Mouse (Mus musculus) intestine, postnatal 0 days (tissue): ENCODE measurements around the gene Pde1a. TPM values are rescaled to one million over a fixed set of nuclear protein-coding genes. Genes with fewer than 3 reads are reported as not detected.
A peak's percentile ranks its signal among the peaks of the same experiment; 100 is the strongest.

Experiments used
- ATAC-seq: fragments of 200-750 bp; cut with Nextera tagmentation; 2 replicates; pipeline ENCODE4 v1.8.0; 2017; ENCODE audit warnings: mild to moderate bottlenecking, moderate TSS enrichment, moderate library complexity
- H3K27ac ChIP-seq: fragments of 300-500 bp; sonication (generic); 2 replicates; pipeline ENCODE4 v1.5.1; 2014; ENCODE audit warnings: mild to moderate bottlenecking, low read depth, low read length, moderate library complexity
- H3K27me3 ChIP-seq: fragments of 300-500 bp; sonication (generic); replicated peaks from 2 replicates; pipeline ENCODE4 v1.6.1; 2014; ENCODE audit warnings: low read length, mixed read lengths; ENCODE audit not compliant: control insufficient read depth, insufficient read depth
- H3K36me3 ChIP-seq: fragments of 300-500 bp; sonication (generic); 2 replicates; pipeline ENCODE4 v1.6.1; 2014; ENCODE audit warnings: mild to moderate bottlenecking, moderate library complexity; ENCODE audit not compliant: control insufficient read depth, insufficient read depth
- H3K4me1 ChIP-seq: fragments of 300-500 bp; sonication (generic); replicated peaks from 2 replicates; pipeline ENCODE4 v1.6.1; 2014; ENCODE audit warnings: antibody characterized with exemption, low read length, mixed read lengths; ENCODE audit not compliant: control insufficient read depth, insufficient read depth
- H3K4me2 ChIP-seq: fragments of 300-500 bp; sonication (generic); replicated peaks from 2 replicates; pipeline ENCODE4 v1.6.1; 2014; ENCODE audit warnings: low read depth, mild to moderate bottlenecking, moderate library complexity
- H3K4me3 ChIP-seq: fragments of 300-500 bp; sonication (generic); 2 replicates; pipeline ENCODE4 v1.5.1; 2014; ENCODE audit warnings: low read depth, low read length
- H3K9ac ChIP-seq: fragments of 300-500 bp; sonication (generic); 2 replicates; pipeline ENCODE4 v1.6.1; 2014; ENCODE audit warnings: mild to moderate bottlenecking, low read depth, low read length
- H3K9me3 ChIP-seq: fragments of 300-500 bp; sonication (generic); 2 replicates; pipeline ENCODE4 v1.6.1; 2016; ENCODE audit warnings: mixed run types; ENCODE audit not compliant: control insufficient read depth
- CTCF ChIP-seq: sonication (generic); IDR thresholded peaks from 2 replicates; pipeline ENCODE4 v1.5.1; 2016; ENCODE audit warnings: low read depth, mild to moderate bottlenecking, control low read depth, antibody characterized with exemption, moderate library complexity
- WGBS: fragments of 180-500 bp; shearing (Covaris S2); extraction: QIAGEN DNeasy Blood & Tissue Kit; methylation state at CpG from one replicate; pipeline ENCODE4 v1.1.7; 2014; 5-methylcytosine and 5-hydroxymethylcytosine counted together
- polyA plus RNA-seq: library from polyadenylated mRNA; unstranded; fragments of >200 nt; fragmentation: Nextera tagmentation; extraction: Ambion mirVana; gene quantifications from 2 replicates; pipeline ENCODE4 v1.2.1, GENCODE M21; 2015

Gene Pde1a
- polyA plus RNA-seq, 1 experiment from 2014 or later = 14.5 TPM

DNA sequence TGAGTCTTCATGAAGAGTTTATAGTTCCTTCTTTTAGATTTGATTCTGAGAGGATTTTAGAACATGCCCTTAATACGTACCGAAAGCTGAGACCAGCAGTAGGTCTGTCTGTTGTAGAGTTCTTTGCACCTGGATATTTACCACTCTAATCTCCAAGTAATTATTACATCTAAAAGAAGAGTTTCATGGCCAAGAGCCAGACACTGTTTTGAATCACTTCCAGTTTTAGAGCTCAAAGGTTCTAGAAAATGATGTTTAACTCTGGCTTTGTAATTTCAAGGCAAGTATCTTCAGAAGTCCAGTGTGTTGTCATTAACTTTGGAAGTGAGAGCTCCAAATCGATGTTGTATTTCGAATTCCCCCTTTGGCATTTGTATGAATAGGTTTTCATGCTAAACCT lies 167.8 kb downstream of the Pde1a start:
- Histone ChIP-seq H3K4me3 (no peak overlapping the region), H3K27ac (no peak overlapping the region), H3K9ac (no peak overlapping the region), H3K9me3 (no peaks in the 10 kb centered on the region), H3K4me2 (no peak overlapping the region), H3K36me3 (no peaks in the 10 kb centered on the region), H3K27me3 (no peaks in the 10 kb centered on the region), H3K4me1 (no peaks in the 10 kb centered on the region)
- TF ChIP-seq CTCF = no peak
- 78% methylated on average over 4 of the region's 4 CpGs for WGBS
- ATAC-seq = no peak

DNA sequence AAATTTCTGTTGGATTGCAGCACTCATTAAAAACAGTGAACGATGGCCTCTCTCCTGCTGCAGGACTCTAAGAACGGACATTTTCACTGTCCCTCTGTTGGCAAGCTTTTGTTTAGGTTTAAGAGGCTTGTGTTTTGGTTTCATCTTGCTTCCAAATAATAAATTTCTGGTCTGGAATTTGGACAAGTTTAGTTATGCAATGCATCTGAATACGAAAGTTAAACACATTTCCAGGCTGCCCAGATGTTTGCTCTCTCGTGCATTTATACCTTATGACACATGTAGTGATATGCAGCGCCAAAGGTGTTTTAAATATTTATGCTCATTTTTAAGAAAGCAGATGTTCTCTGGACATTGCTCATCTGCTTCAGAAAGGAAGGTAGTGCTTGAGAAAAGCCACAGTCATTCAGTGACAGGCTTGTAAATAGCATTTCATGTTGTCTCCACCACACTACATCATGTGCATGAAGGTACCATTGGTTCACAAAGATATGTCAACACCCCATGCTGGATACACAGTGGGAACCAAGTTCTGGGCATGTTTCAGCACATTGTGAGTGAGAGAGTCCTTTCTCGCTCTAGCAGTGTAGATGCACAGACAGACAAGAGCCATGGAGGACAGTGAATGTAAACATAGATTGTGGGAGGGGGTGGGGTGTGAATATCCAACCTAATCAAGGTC lies 171.5 kb downstream of the Pde1a start:
- Histone ChIP-seq H3K4me2 (no peak overlapping the region), H3K9me3 (no peaks in the 10 kb centered on the region), H3K27ac (no peak overlapping the region), H3K4me3 (no peak overlapping the region), H3K9ac (no peak overlapping the region), H3K4me1 (no peaks in the 10 kb centered on the region), H3K36me3 (no peaks in the 10 kb centered on the region), H3K27me3 (no peaks in the 10 kb centered on the region)
- 53% methylated on average over 6 of the region's 6 CpGs for WGBS
- ATAC-seq = no peak
- no peak for TF ChIP-seq CTCF

GRCm38 (mm10) chr2:79945898-79946675 lies 183.2 kb downstream of the Pde1a start:
- no peak overlapping the region for H3K9ac ChIP-seq
- no peak overlapping the region for H3K4me2 ChIP-seq
- no peak for TF ChIP-seq CTCF
- no peaks in the 10 kb centered on the region for H3K36me3 ChIP-seq
- WGBS = 57% methylated on average over 8 of the region's 8 CpGs
- no peak for ATAC-seq
- H3K4me3 ChIP-seq = no peak overlapping the region
- no peaks in the 10 kb centered on the region for H3K9me3 ChIP-seq
- no peak overlapping the region for H3K27ac ChIP-seq
- no peaks in the 10 kb centered on the region for H3K27me3 ChIP-seq
- H3K4me1 ChIP-seq = no peaks in the 10 kb centered on the region

GRCm38 (mm10) chr2:79934660-79935059 lies 194.6 kb downstream of the Pde1a start:
- no peak overlapping the region for H3K9ac ChIP-seq
- ATAC-seq = no peak
- no peaks in the 10 kb centered on the region for H3K27me3 ChIP-seq
- WGBS = 46% methylated on average over 5 of the region's 5 CpGs
- no peaks in the 10 kb centered on the region for H3K4me1 ChIP-seq
- no peak overlapping the region for H3K4me2 ChIP-seq
- no peak for TF ChIP-seq CTCF
- no peaks in the 10 kb centered on the region for H3K36me3 ChIP-seq
- H3K9me3 ChIP-seq = no peaks in the 10 kb centered on the region
- no peak overlapping the region for H3K27ac ChIP-seq
- no peak overlapping the region for H3K4me3 ChIP-seq

DNA sequence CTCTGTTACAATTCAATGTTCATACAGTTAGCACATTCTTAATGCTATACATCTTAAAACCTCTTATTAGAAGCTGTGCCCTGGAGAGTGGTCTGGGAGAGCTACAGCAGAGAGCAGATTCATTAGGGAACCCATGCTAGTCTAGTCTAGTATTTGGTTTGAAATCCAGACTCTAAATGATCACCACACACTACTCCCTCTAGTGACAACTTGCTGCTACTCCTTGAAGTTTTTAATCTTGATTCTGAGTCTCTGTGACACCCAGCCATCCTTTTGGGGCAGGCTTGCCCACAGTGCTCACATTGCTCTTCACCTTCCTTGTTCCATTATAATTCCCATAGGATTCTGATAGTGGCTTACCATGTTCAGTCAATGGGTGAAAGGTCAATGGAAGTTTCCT lies 206.9 kb downstream of the Pde1a start:
- Histone ChIP-seq H3K27me3 (no peaks in the 10 kb centered on the region), H3K4me2 (no peak overlapping the region), H3K9me3 (no peaks in the 10 kb centered on the region), H3K4me1 (no peaks in the 10 kb centered on the region), H3K4me3 (no peak overlapping the region), H3K36me3 (no peaks in the 10 kb centered on the region), H3K9ac (no peak overlapping the region), H3K27ac (no peak overlapping the region)
- ATAC-seq = no peak
- TF ChIP-seq CTCF = peak; percentile 32; the same call in 1 of the 2 replicates

GRCm38 (mm10) chr2:79921375-79921774 lies 207.9 kb downstream of the Pde1a start:
- no peaks in the 10 kb centered on the region for H3K9me3 ChIP-seq
- ATAC-seq = no peak
- H3K9ac ChIP-seq = no peak overlapping the region
- H3K27ac ChIP-seq = no peak overlapping the region
- no peak for TF ChIP-seq CTCF
- no peaks in the 10 kb centered on the region for H3K27me3 ChIP-seq
- WGBS = 95% methylated on average over 4 of the region's 4 CpGs
- H3K4me3 ChIP-seq = no peak overlapping the region
- H3K4me1 ChIP-seq = no peaks in the 10 kb centered on the region
- H3K36me3 ChIP-seq = no peaks in the 10 kb centered on the region
- H3K4me2 ChIP-seq = no peak overlapping the region
